Mouse (Mus musculus): Measurements from ENCODE around the gene Zscan10. TPM values are rescaled to one million over a fixed set of nuclear protein-coding genes. Genes with fewer than 3 reads are reported as not detected.
A peak's percentile ranks its signal among the peaks of the same experiment; 100 is the strongest.

Zscan10 gene
- polyA plus RNA-seq, 1 experiment, result 0.13 TPM

GRCm38 (mm10) chr17:23555243-23555916 lies 45.3 kb upstream of the Zscan10 start:
- no peak for DNase-seq
- 69% methylated on average over 7 of the region's 7 CpGs for WGBS
- Histone ChIP-seq H3K4me3 (replicated peaks; ENCODE audit: insufficient read depth, low read depth, low read length) (no peak overlapping the region), H3K4me1 (ENCODE audit: control insufficient read depth, insufficient read depth, low read length) (peaks cover 3% of the 10 kb centered on the region), H3K27ac (ENCODE audit: insufficient read depth, low read length) (no peak overlapping the region), H3K27me3 (ENCODE audit: control insufficient read depth, insufficient read depth, low read length) (no peaks in the 10 kb centered on the region)
- no peak for TF ChIP-seq POLR2A (IDR thresholded peaks at IDR 0.05; ENCODE audit: borderline replicate concordance, insufficient read depth, low read length)
- TF ChIP-seq CTCF (IDR thresholded peaks at IDR 0.05; ENCODE audit: borderline replicate concordance, insufficient read depth, low read depth, low read length), result no peak

DNA sequence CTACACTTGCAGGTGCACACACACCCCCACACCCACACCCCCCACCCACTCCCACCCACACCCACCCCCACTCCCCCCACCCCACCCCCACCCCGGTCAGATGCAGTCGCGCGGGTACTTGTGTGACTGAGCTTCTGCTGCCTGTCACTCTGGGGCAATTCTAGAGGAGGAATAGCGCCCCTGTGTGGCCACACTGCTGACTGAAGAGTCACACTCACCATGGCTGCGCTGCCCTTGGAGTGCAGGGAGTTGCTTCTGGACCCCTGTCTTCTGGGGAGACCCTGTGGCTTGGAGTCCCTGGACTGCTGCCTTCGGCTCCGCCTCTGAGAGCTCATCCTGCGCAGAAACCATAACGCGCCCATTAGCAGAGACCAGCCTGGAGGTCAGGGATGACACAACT lies 40.9 kb upstream of the Zscan10 start:
- Histone ChIP-seq H3K4me3 (replicated peaks; ENCODE audit: insufficient read depth, low read depth, low read length) (no peak overlapping the region), H3K4me1 (ENCODE audit: control insufficient read depth, insufficient read depth, low read length) (no peaks in the 10 kb centered on the region; the same call in 1 of the 2 replicates), H3K27me3 (ENCODE audit: control insufficient read depth, insufficient read depth, low read length) (no peaks in the 10 kb centered on the region), H3K27ac (ENCODE audit: insufficient read depth, low read length) (no peak overlapping the region)
- WGBS, result 48% methylated on average over 11 of the region's 11 CpGs
- TF ChIP-seq POLR2A (IDR thresholded peaks at IDR 0.05; ENCODE audit: borderline replicate concordance, insufficient read depth, low read length), result no peak
- peak; percentile 32; the same call in 1 of the 2 replicates for TF ChIP-seq CTCF (IDR thresholded peaks at IDR 0.05; ENCODE audit: borderline replicate concordance, insufficient read depth, low read depth, low read length)
- no peak for DNase-seq

DNA sequence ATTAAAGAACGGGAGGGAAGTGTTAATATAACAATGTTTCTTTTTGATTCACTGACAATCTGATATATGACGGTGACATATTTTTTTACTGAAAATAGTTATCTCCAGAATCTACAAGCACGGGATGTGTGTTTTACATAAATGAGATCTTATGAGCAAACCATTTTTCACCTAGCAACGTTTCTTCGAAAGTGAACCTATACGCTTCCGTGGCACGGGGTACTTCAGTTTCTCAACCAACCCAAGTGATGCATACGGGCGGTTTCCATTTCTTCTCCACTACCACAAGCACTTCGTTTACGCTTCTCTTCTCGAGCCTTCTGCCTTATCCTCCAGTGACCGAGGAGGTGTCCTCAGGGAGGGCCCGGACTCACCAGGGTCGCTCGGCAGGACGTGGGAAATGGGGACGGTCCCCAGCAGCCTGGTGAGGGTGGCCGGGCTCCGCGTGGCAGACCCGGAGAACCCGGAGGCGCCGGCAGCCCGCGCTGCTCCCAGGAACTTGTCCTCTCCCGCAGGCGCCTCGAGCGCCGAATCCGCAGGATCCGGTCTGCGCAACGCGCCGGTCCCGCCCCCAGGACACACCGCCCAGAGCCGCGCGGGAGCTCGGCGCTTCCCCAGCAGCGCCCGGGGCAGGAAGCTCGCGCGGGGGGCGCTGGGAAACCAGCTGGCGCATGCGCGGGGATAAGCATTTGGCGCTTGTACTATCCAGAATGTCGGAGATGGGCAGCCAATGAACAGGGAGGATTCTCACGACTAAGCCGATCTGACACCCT lies 36.9 kb upstream of the Zscan10 start, which contains the start of gene Zfp213:
Zfp213 (minus strand) TSS at position 644 of the 773 bp plus-strand sequence.
- no peaks in the 10 kb centered on the region for H3K27me3 ChIP-seq (ENCODE audit: control insufficient read depth, insufficient read depth, low read length)
- DNase-seq, result peak; percentile 96 to 97
- under 1% methylated on average over 59 of the region's 59 CpGs for WGBS

GRCm38 (mm10) chr17:23564368-23564715 lies 36.3 kb upstream of the Zscan10 start:
- Histone ChIP-seq H3K4me1 (ENCODE audit: control insufficient read depth, insufficient read depth, low read length) (no peaks in the 10 kb centered on the region; the same call in 1 of the 2 replicates), H3K4me3 (replicated peaks; ENCODE audit: insufficient read depth, low read depth, low read length) (peak overlapping the region; percentile 74), H3K27ac (ENCODE audit: insufficient read depth, low read length) (peak overlapping the region; percentile 57), H3K27me3 (ENCODE audit: control insufficient read depth, insufficient read depth, low read length) (no peaks in the 10 kb centered on the region)
- WGBS, result 0% methylated on average over 8 of the region's 8 CpGs
- DNase-seq, result no peak
- no peak for TF ChIP-seq CTCF (IDR thresholded peaks at IDR 0.05; ENCODE audit: borderline replicate concordance, insufficient read depth, low read depth, low read length)

More for the DNA sequence above, 36.9 kb upstream of the Zscan10 start, which contains the start of gene Zfp213:
- H3K4me1 ChIP-seq (ENCODE audit: control insufficient read depth, insufficient read depth, low read length), result no peaks in the 10 kb centered on the region; the same call in 1 of the 2 replicates
- TF ChIP-seq CTCF (IDR thresholded peaks at IDR 0.05; ENCODE audit: borderline replicate concordance, insufficient read depth, low read depth, low read length) (no peak), POLR2A (IDR thresholded peaks at IDR 0.05; ENCODE audit: borderline replicate concordance, insufficient read depth, low read length) (peak; percentile 80)
- H3K27ac ChIP-seq (ENCODE audit: insufficient read depth, low read length), result peak within 1 kb of the TSS; percentile 83
- H3K4me3 ChIP-seq (replicated peaks; ENCODE audit: insufficient read depth, low read depth, low read length), result peak within 1 kb of the TSS; percentile 74

DNA sequence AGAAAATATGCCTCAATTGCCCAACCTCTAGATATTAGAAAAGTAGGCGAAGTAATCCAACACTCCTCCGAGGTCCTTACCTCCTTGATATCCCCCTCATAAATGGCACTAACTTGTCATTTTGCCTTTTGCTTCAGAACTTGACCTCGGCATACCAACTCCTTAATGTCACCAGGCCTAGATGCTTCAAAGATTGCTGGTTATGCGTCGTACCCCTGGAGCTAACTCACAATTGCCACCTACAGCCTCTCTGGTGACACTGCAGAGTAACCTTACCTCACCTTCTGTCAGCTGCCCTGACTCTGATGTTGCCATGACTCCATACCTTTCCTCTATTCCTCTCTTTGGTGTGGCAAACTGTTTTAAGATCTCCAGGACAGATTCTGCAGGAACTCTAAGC lies 33.9 kb upstream of the Zscan10 start:
- Histone ChIP-seq H3K27me3 (ENCODE audit: control insufficient read depth, insufficient read depth, low read length) (no peaks in the 10 kb centered on the region), H3K4me3 (replicated peaks; ENCODE audit: insufficient read depth, low read depth, low read length) (no peak overlapping the region), H3K27ac (ENCODE audit: insufficient read depth, low read length) (no peak overlapping the region), H3K4me1 (ENCODE audit: control insufficient read depth, insufficient read depth, low read length) (no peaks in the 10 kb centered on the region; the same call in 1 of the 2 replicates)
- no peak for DNase-seq
- TF ChIP-seq CTCF (IDR thresholded peaks at IDR 0.05; ENCODE audit: borderline replicate concordance, insufficient read depth, low read depth, low read length) (peak; percentile 14; the same call in 1 of the 2 replicates), POLR2A (IDR thresholded peaks at IDR 0.05; ENCODE audit: borderline replicate concordance, insufficient read depth, low read length) (no peak)
- WGBS, result 44% methylated on average over 5 of the region's 5 CpGs

- Histone ChIP-seq H3K4me3 (replicated peaks; ENCODE audit: insufficient read depth, low read depth, low read length) (no peak overlapping the region), H3K27ac (ENCODE audit: insufficient read depth, low read length) (no peak overlapping the region), H3K4me1 (ENCODE audit: control insufficient read depth, insufficient read depth, low read length) (no peaks in the 10 kb centered on the region; the same call in 1 of the 2 replicates), H3K27me3 (ENCODE audit: control insufficient read depth, insufficient read depth, low read length) (no peaks in the 10 kb centered on the region)
- TF ChIP-seq POLR2A (IDR thresholded peaks at IDR 0.05; ENCODE audit: borderline replicate concordance, insufficient read depth, low read length), result no peak
- TF ChIP-seq CTCF (IDR thresholded peaks at IDR 0.05; ENCODE audit: borderline replicate concordance, insufficient read depth, low read depth, low read length), result no peak
- no peak for DNase-seq
- WGBS, result 44% methylated on average over 5 of the region's 5 CpGs
Observed at GRCm38 (mm10) chr17:23568370-23568769, 32.3 kb upstream of the Zscan10 start.

GRCm38 (mm10) chr17:23570017-23570416 lies 30.6 kb upstream of the Zscan10 start:
- H3K27ac ChIP-seq (ENCODE audit: insufficient read depth, low read length), result no peak overlapping the region
- WGBS, result 17% methylated on average over 6 of the region's 6 CpGs
- TF ChIP-seq POLR2A (IDR thresholded peaks at IDR 0.05; ENCODE audit: borderline replicate concordance, insufficient read depth, low read length), result no peak
- peak; percentile 72 for TF ChIP-seq CTCF (IDR thresholded peaks at IDR 0.05; ENCODE audit: borderline replicate concordance, insufficient read depth, low read depth, low read length)
- DNase-seq, result peak in 1 of 2 experiments; percentile 47
- H3K27me3 ChIP-seq (ENCODE audit: control insufficient read depth, insufficient read depth, low read length), result no peaks in the 10 kb centered on the region
- H3K4me3 ChIP-seq (replicated peaks; ENCODE audit: insufficient read depth, low read depth, low read length), result no peak overlapping the region
- H3K4me1 ChIP-seq (ENCODE audit: control insufficient read depth, insufficient read depth, low read length), result no peaks in the 10 kb centered on the region; the same call in 1 of the 2 replicates

Measured in cerebellum, adult 2 months (tissue).